Comparison of ENCODE assay signal across 12 mouse cellular contexts in genomic region chr7:25541464-25541863, GRCm38 (mm10). TPM values are rescaled to one million over a fixed set of nuclear protein-coding genes. Genes with fewer than 3 reads are reported as not detected.
DNase-seq lines count a peak whose midpoint lies in the region; ATAC-seq and TF ChIP-seq lines count a peak whose summit lies in the region.
"Not testable (repeated sequence)": the region's sequence is repeated elsewhere in the genome, so short reads cannot be mapped to it uniquely, and the experiment has no call there.
"Had no signal": no experiment of that assay in that cellular context is flagged by ENCODE, and none has a peak within 500 bp of the region (broad histone marks: within the 10 kb centered on the region; RNA-seq: fewer than 3 reads in every experiment).

No protein-coding gene starts in this region.

- H3K36me3 ChIP-seq in CH12.LX (replicated peaks in 1 of 2; ENCODE audit: control insufficient read depth in 1 of 2, insufficient read depth in 1 of 2, low read length in 1 of 2); embryonic facial prominence, embryonic 11.5 days (replicated peaks; ENCODE audit: control insufficient read depth, insufficient read depth, low read depth, low read length); intestine, postnatal 0 days (ENCODE audit: control insufficient read depth, insufficient read depth); spleen, adult 2 months (ENCODE audit: control insufficient read depth, insufficient read depth, low read length): not testable (repeated sequence)

- not testable (repeated sequence) for H3K4me3 ChIP-seq in CH12.LX (replicated peaks in 1 of 3; ENCODE audit: low read depth in 2 of 3, low read length in 2 of 3, poor library complexity in 1 of 3); embryonic facial prominence, embryonic 11.5 days (ENCODE audit: low read depth, low read length); intestine, postnatal 0 days (ENCODE audit: low read depth, low read length); spleen, adult 2 months (ENCODE audit: extremely low read depth, insufficient read depth, insufficient read length)

- not testable (repeated sequence) for H3K9me3 ChIP-seq in CH12.LX (replicated peaks; ENCODE audit: low read length); embryonic facial prominence, embryonic 11.5 days (replicated peaks; ENCODE audit: control insufficient read depth, low read length); intestine, postnatal 0 days (ENCODE audit: control insufficient read depth)

- TF ChIP-seq RAD21 in CH12.LX (IDR thresholded peaks at IDR 0.05; ENCODE audit: low read depth, low read length): peak; percentile 72

- not testable (repeated sequence) for H3K4me1 ChIP-seq in CH12.LX (ENCODE audit: control insufficient read depth in 1 of 2, insufficient read depth in 2 of 2); embryonic facial prominence, embryonic 11.5 days (ENCODE audit: control insufficient read depth, insufficient read depth, low read length); intestine, postnatal 0 days (replicated peaks; ENCODE audit: control insufficient read depth, insufficient read depth, low read length); spleen, adult 2 months (ENCODE audit: control insufficient read depth, insufficient read depth, insufficient read length)

- in situ Hi-C loops in CH12.LX (cut with MboI; ENCODE audit: low pct_ligation_motif_present, low pct_unique_long_range_greater_than_20kb, low sequenced_read_pairs): not testable (repeated sequence)

- not testable (repeated sequence) for H3K27ac ChIP-seq in CH12.LX (ENCODE audit: insufficient read depth, low read depth); embryonic facial prominence, embryonic 11.5 days (replicated peaks; ENCODE audit: low read depth, low read length); intestine, postnatal 0 days (ENCODE audit: low read depth, low read length); spleen, adult 2 months (ENCODE audit: insufficient read depth, low read length)

- dilution Hi-C loops in CH12.LX (cut with MboI; ENCODE audit: extremely low pct_ligation_motif_present, extremely low pct_unique_long_range_greater_than_20kb, low sequenced_read_pairs): not testable (repeated sequence)

- H3K4me2 ChIP-seq in CH12.LX (ENCODE audit: insufficient read depth, low read depth, poor library complexity, severe bottlenecking); embryonic facial prominence, embryonic 11.5 days (ENCODE audit: low read depth, low read length); intestine, postnatal 0 days (replicated peaks; ENCODE audit: low read depth): not testable (repeated sequence)

- DNase-seq in CH12.LX (ENCODE audit: extremely low read depth): peak; percentile 17
- peak; percentile 2 for DNase-seq in brain, embryonic 14.5 days (ENCODE audit: low read depth)
- DNase-seq in embryonic facial prominence, embryonic 11.5 days (ENCODE audit: low spot score): peak; percentile 11
- DNase-seq in layer of hippocampus, adult 9-11 months: peak; percentile 10
- peak; percentile 61 for DNase-seq in lung, postnatal 36 days
- peak in 1 of 2 experiments; percentile 7 for DNase-seq in spleen, adult 2 months (ENCODE audit: low read depth in 1 of 2, low spot score in 2 of 2)

- not testable (repeated sequence) for H3K9ac ChIP-seq in CH12.LX (ENCODE audit: insufficient read depth, low read depth); embryonic facial prominence, embryonic 11.5 days (replicated peaks; ENCODE audit: low read length); intestine, postnatal 0 days (ENCODE audit: low read depth, low read length)

- TF ChIP-seq EP300 in CH12.LX (IDR thresholded peaks at IDR 0.05; ENCODE audit: low read length): not testable (repeated sequence)

- H3K79me2 ChIP-seq in CH12.LX (replicated peaks; ENCODE audit: control insufficient read depth, extremely low read depth, insufficient read depth, poor library complexity, severe bottlenecking): not testable (repeated sequence)

- peak; percentile 36 to 74; a peak in 3 of 4 replicates for TF ChIP-seq CTCF in CH12.LX (conservative IDR thresholded peaks at IDR 0.05 in 1 of 2, IDR thresholded peaks at IDR 0.05 in 1 of 2; ENCODE audit: low read depth in 2 of 2, low read length in 2 of 2)
- TF ChIP-seq CTCF in brain, embryonic 14.5 days (IDR thresholded peaks at IDR 0.05; ENCODE audit: borderline replicate concordance, extremely low read depth, insufficient read depth, insufficient read length): peak; percentile 45; the same call in 1 of the 2 replicates
- TF ChIP-seq CTCF in intestine, postnatal 0 days (IDR thresholded peaks at IDR 0.05; ENCODE audit: low read depth): peak; percentile 65
- peak; percentile 5; the same call in 1 of the 2 replicates for TF ChIP-seq CTCF in spleen, adult 2 months (IDR thresholded peaks at IDR 0.05; ENCODE audit: extremely low read depth, insufficient read depth, insufficient read length, insufficient replicate concordance)

- not testable (repeated sequence) for H3K27me3 ChIP-seq in CH12.LX (replicated peaks); embryonic facial prominence, embryonic 11.5 days (ENCODE audit: control insufficient read depth, insufficient read depth, low read length); intestine, postnatal 0 days (replicated peaks; ENCODE audit: control insufficient read depth, insufficient read depth, low read length); spleen, adult 2 months (ENCODE audit: control insufficient read depth, insufficient read depth, low read length)

- 72% methylated on average over 8 of the region's 8 CpGs for WGBS in embryonic facial prominence, embryonic 11.5 days
- 67% methylated on average over 8 of the region's 8 CpGs for WGBS in intestine, postnatal 0 days
- WGBS in spleen, adult 2 months: 76% methylated on average over 8 of the region's 8 CpGs

- ATAC-seq in embryonic facial prominence, embryonic 11.5 days (replicated peaks; ENCODE audit: insufficient number of reproducible peaks, low FRiP score, low TSS enrichment, low read depth); intestine, postnatal 0 days: not testable (repeated sequence)

- TF ChIP-seq POLR2A in CH12.LX (IDR thresholded peaks at IDR 0.05; ENCODE audit: low read depth, low read length); brain, embryonic 14.5 days (IDR thresholded peaks at IDR 0.05; ENCODE audit: borderline replicate concordance, extremely low read depth, insufficient read depth, insufficient read length, poor library complexity, severe bottlenecking); spleen, adult 2 months (IDR thresholded peaks at IDR 0.05; ENCODE audit: low read depth, low read length): not testable (repeated sequence)

TF ChIP-seq in CH12.LX, 34 proteins besides CTCF, POLR2A, EP300 and RAD21:
- peak; percentile 70 for TF ChIP-seq ZNF384 (IDR thresholded peaks at IDR 0.05; ENCODE audit: low read depth, low read length)
- TF ChIP-seq ZC3H11A (IDR thresholded peaks at IDR 0.05; ENCODE audit: low read depth, low read length): peak; percentile 23; the same call in 1 of the 2 replicates
- peak; percentile 72 for TF ChIP-seq SMC3 (IDR thresholded peaks at IDR 0.05; ENCODE audit: low read depth, low read length)

RNA-seq across cellular contexts. Expression of gene Ceacam2, which starts 1.8 kb away (rescaled TPM):
- total RNA-seq in CH12.LX (2012; rRNA removed): 0.08 TPM in 1 of 2 replicates, not detected in the other
- not detected in 2 replicates for total RNA-seq in CH12.LX (2014; rRNA removed)
- polyA plus RNA-seq in CH12.LX (2012; ENCODE audit: insufficient read length, low read depth): 0.64 and 0.90 TPM in 2 replicates
- not detected in 2 replicates for polyA plus RNA-seq in brain, embryonic 14.5 days (2012; rRNA removed)
- polyA plus RNA-seq in embryonic facial prominence, embryonic 11.5 days (2014; fragmentation: Nextera tagmentation; extraction: Ambion mirVana): not detected in 2 replicates
- 0.20 and 0.37 TPM in 2 replicates for polyA plus RNA-seq in intestine, postnatal 0 days (2015; fragmentation: Nextera tagmentation; extraction: Ambion mirVana)
- polyA plus RNA-seq in spleen, adult 2 months (2012; rRNA removed): 0.45 and 0.67 TPM in 2 replicates
- polyA plus RNA-seq: adrenal gland, adult 2 months; erythroblast, embryonic 14.5 days; liver, embryonic 12.5 days; midbrain, embryonic 11.5 days; stomach, embryonic 15.5 days had no signal

Comparison
In these comparisons a context has a peak if more than half of its experiments do, and no peak if none do; other contexts are left out.
1. CTCF ChIP-seq: peak in every context shown above with its lines; median percentile 65 in intestine, postnatal 0 days; 55 in CH12.LX; 45 in brain, embryonic 14.5 days; 5 in spleen, adult 2 months.